ENCODE assay signal across 26 mouse cellular contexts in genomic region chr16:93341791-93342190, GRCm38 (mm10).
DNase-seq lines count a peak whose midpoint lies in the region; ATAC-seq and TF ChIP-seq lines count a peak whose summit lies in the region.
"Had no signal": no experiment of that assay in that cellular context is flagged by ENCODE, and none has a peak within 500 bp of the region (broad histone marks: within the 10 kb centered on the region; RNA-seq: fewer than 3 reads in every experiment).

No protein-coding gene starts in this region.

- H3K27ac ChIP-seq in liver, adult 2 months (replicated peaks; ENCODE audit: insufficient read depth, low read depth, low read length): peak overlapping the region; percentile 73
- H3K27ac ChIP-seq in liver, embryonic 11.5 days (ENCODE audit: low read depth, low read length): no peak overlapping the region
- H3K27ac ChIP-seq: embryonic facial prominence, embryonic 12.5 days; embryonic facial prominence, embryonic 15.5 days; heart, embryonic 15.5 days; hindbrain, embryonic 12.5 days; hindbrain, embryonic 15.5 days; intestine, embryonic 15.5 days had no signal

- ATAC-seq in liver, embryonic 11.5 days (replicated peaks; ENCODE audit: low FRiP score): no peak; the same call in 1 of the 2 replicates
- ATAC-seq: CD4-positive, CD25-positive, alpha-beta regulatory T cell, adult 4 months; forebrain, embryonic 14.5 days; forebrain, postnatal 0 days; intestine, embryonic 15.5 days had no signal

- H3K9me3 ChIP-seq in liver, embryonic 11.5 days (ENCODE audit: control insufficient read depth, low read length): no peaks in the 10 kb centered on the region
- H3K9me3 ChIP-seq: embryonic facial prominence, embryonic 12.5 days; embryonic facial prominence, embryonic 15.5 days; heart, embryonic 15.5 days; hindbrain, embryonic 12.5 days; hindbrain, embryonic 15.5 days; intestine, embryonic 15.5 days had no signal

- peaks cover 19% of the 10 kb centered on the region for H3K4me1 ChIP-seq in liver, adult 2 months (ENCODE audit: control insufficient read depth, insufficient read depth, low read length)
- H3K4me1 ChIP-seq in liver, embryonic 11.5 days (replicated peaks; ENCODE audit: control insufficient read depth, insufficient read depth, low read length): no peaks in the 10 kb centered on the region
- H3K4me1 ChIP-seq: embryonic facial prominence, embryonic 15.5 days; heart, embryonic 15.5 days; hindbrain, embryonic 12.5 days; hindbrain, embryonic 15.5 days; intestine, embryonic 15.5 days had no signal

- H3K36me3 ChIP-seq in liver, adult 2 months (ENCODE audit: control insufficient read depth, insufficient read depth, low read length): no peaks in the 10 kb centered on the region
- H3K36me3 ChIP-seq in liver, embryonic 11.5 days (ENCODE audit: control insufficient read depth, insufficient read depth, low read length): no peaks in the 10 kb centered on the region
- H3K36me3 ChIP-seq: embryonic facial prominence, embryonic 12.5 days; embryonic facial prominence, embryonic 15.5 days; heart, embryonic 12.5 days; heart, embryonic 15.5 days; hindbrain, embryonic 12.5 days; hindbrain, embryonic 15.5 days; intestine, embryonic 15.5 days had no signal

- H3K4me2 ChIP-seq in liver, embryonic 11.5 days: no peak overlapping the region
- H3K4me2 ChIP-seq: embryonic facial prominence, embryonic 12.5 days; embryonic facial prominence, embryonic 15.5 days; heart, embryonic 12.5 days; heart, embryonic 15.5 days; hindbrain, embryonic 12.5 days; hindbrain, embryonic 15.5 days; intestine, embryonic 15.5 days had no signal

- no peaks in the 10 kb centered on the region for H3K79me2 ChIP-seq in liver, adult 2 months (ENCODE audit: control insufficient read depth, insufficient read depth, low read length)

- DNase-seq in adrenal gland, adult 2 months: peak; percentile 6
- DNase-seq in adrenal gland, adult (ENCODE audit: inconsistent age in 2 of 2, low spot score in 1 of 2): no peak
- peak; percentile 90 for DNase-seq in liver, adult 2 months (ENCODE audit: extremely low read depth, low read depth, low spot score)
- DNase-seq in liver, embryonic 11.5 days (ENCODE audit: low spot score): no peak
- DNase-seq in 3T3-L1 (ENCODE audit: low read depth, low spot score) (peak; percentile 20), R1 (ENCODE audit: low read depth, low spot score) (peak; percentile 30)
- no peak for DNase-seq in heart, postnatal 36 days
- DNase-seq in kidney, postnatal 36 days: no peak
- DNase-seq: cerebellum, adult 18-20 months; cerebellum, adult 9-10 months; cerebellum, postnatal 14 days; forebrain, postnatal 0 days; gastrocnemius, postnatal 25 days; heart, adult 18-20 months; heart, postnatal 10 days; heart, postnatal 4 days; kidney, adult 11 months had no signal

- H3K9ac ChIP-seq in liver, adult 2 months (ENCODE audit: low read depth, low read length): no peak overlapping the region
- H3K9ac ChIP-seq in liver, embryonic 11.5 days (ENCODE audit: low read depth, low read length): no peak overlapping the region
- H3K9ac ChIP-seq: embryonic facial prominence, embryonic 12.5 days; embryonic facial prominence, embryonic 15.5 days; forebrain, postnatal 0 days; heart, embryonic 12.5 days; heart, embryonic 15.5 days; hindbrain, embryonic 12.5 days; hindbrain, embryonic 15.5 days; intestine, embryonic 15.5 days had no signal

- no peak for TF ChIP-seq CTCF in liver, adult 2 months (IDR thresholded peaks at IDR 0.05; ENCODE audit: low read depth, low read length)

- H3K4me3 ChIP-seq in liver, adult 2 months (ENCODE audit: insufficient read depth, low read depth, low read length): no peak overlapping the region
- H3K4me3 ChIP-seq in liver, embryonic 11.5 days (ENCODE audit: low read depth, low read length): no peak overlapping the region
- H3K4me3 ChIP-seq: embryonic facial prominence, embryonic 12.5 days; embryonic facial prominence, embryonic 15.5 days; heart, embryonic 12.5 days; heart, embryonic 15.5 days; hindbrain, embryonic 12.5 days; hindbrain, embryonic 15.5 days; intestine, embryonic 15.5 days had no signal

- TF ChIP-seq POLR2A in liver, adult 2 months (IDR thresholded peaks at IDR 0.05; ENCODE audit: extremely low read depth, insufficient read depth, low read length): no peak

- 52% methylated on average over 2 of the region's 2 CpGs for WGBS in liver, adult 2 months
- whole genome bisulfite sequencing in liver, embryonic 11.5 days: 75% methylated on average over 2 of the region's 2 CpGs

- intact Hi-C loops in heart, postnatal 36 days (cut with DNase I): no loop called here

- H3K27me3 ChIP-seq in liver, adult 2 months (ENCODE audit: control insufficient read depth, insufficient read depth, low read length): no peaks in the 10 kb centered on the region
- no peaks in the 10 kb centered on the region for H3K27me3 ChIP-seq in liver, embryonic 11.5 days (replicated peaks; ENCODE audit: control insufficient read depth, insufficient read depth, low read length)
- H3K27me3 ChIP-seq: embryonic facial prominence, embryonic 12.5 days; embryonic facial prominence, embryonic 15.5 days; hindbrain, embryonic 12.5 days; hindbrain, embryonic 15.5 days; intestine, embryonic 15.5 days had no signal

Comparison
In these comparisons a context has a peak if more than half of its experiments do, and no peak if none do; other contexts are left out.
1. DNase-seq: peak in adrenal gland, adult 2 months (single experiment), liver, adult 2 months (single experiment), 3T3-L1 (single experiment) and R1 (single experiment); none in adrenal gland, adult (0 of 2), liver, embryonic 11.5 days (single experiment), heart, postnatal 36 days (0 of 2) and kidney, postnatal 36 days (0 of 2).